Mouse (Mus musculus): ENCODE measurements around the gene Bach1.
"Not testable (repeated sequence)": the region's sequence is repeated elsewhere in the genome, so short reads cannot be mapped to it uniquely, and the experiment has no call there.

Bach1 gene

GRCm38 (mm10) chr16:87680912-87681634 lies 17.7 kb upstream of the Bach1 start:
- DNase-seq (ENCODE audit: low read depth in 1 of 2, low spot score in 2 of 2) = no peak

GRCm38 (mm10) chr16:87681848-87682247 lies 16.9 kb upstream of the Bach1 start:
- DNase-seq (ENCODE audit: low read depth in 1 of 2, low spot score in 2 of 2) = no peak

- no peak for DNase-seq (ENCODE audit: low read depth in 1 of 2, low spot score in 2 of 2)
Observed at GRCm38 (mm10) chr16:87686458-87686857, 12.3 kb upstream of the Bach1 start.

GRCm38 (mm10) chr16:87687346-87687745 lies 11.4 kb upstream of the Bach1 start:
- no peak for DNase-seq (ENCODE audit: low read depth in 1 of 2, low spot score in 2 of 2)

GRCm38 (mm10) chr16:87688328-87688727 lies 10.4 kb upstream of the Bach1 start:
- DNase-seq (ENCODE audit: low read depth in 1 of 2, low spot score in 2 of 2) = not testable (repeated sequence)

GRCm38 (mm10) chr16:87688823-87689222 lies 9.9 kb upstream of the Bach1 start:
- peak; percentile 31 to 43 for DNase-seq (ENCODE audit: low read depth in 1 of 2, low spot score in 2 of 2)

GRCm38 (mm10) chr16:87689225-87689624 lies 9.5 kb upstream of the Bach1 start:
- no peak for DNase-seq (ENCODE audit: low read depth in 1 of 2, low spot score in 2 of 2)

GRCm38 (mm10) chr16:87690506-87690905 lies 8.2 kb upstream of the Bach1 start:
- DNase-seq (ENCODE audit: low read depth in 1 of 2, low spot score in 2 of 2) = no peak

- DNase-seq (ENCODE audit: low read depth in 1 of 2, low spot score in 2 of 2) = no peak
Observed at GRCm38 (mm10) chr16:87691102-87691501, 7.6 kb upstream of the Bach1 start.

GRCm38 (mm10) chr16:87692591-87692990 lies 6.2 kb upstream of the Bach1 start:
- DNase-seq (ENCODE audit: low read depth in 1 of 2, low spot score in 2 of 2) = no peak

GRCm38 (mm10) chr16:87697707-87698365 lies 909 bp upstream of the Bach1 start:
- no peak for DNase-seq (ENCODE audit: low read depth in 1 of 2, low spot score in 2 of 2)

GRCm38 (mm10) chr16:87699306-87699692 lies 554 bp downstream of the Bach1 start:
- DNase-seq (ENCODE audit: low read depth in 1 of 2, low spot score in 2 of 2) = peak in 1 of 2 experiments; percentile 38

GRCm38 (mm10) chr16:87699693-87700394 lies 1.1 kb downstream of the Bach1 start:
- DNase-seq (ENCODE audit: low read depth in 1 of 2, low spot score in 2 of 2) = peak; percentile 44 to 59

GRCm38 (mm10) chr16:87700395-87700765 lies 1.6 kb downstream of the Bach1 start:
- no peak for DNase-seq (ENCODE audit: low read depth in 1 of 2, low spot score in 2 of 2)

GRCm38 (mm10) chr16:87701891-87702290 lies 3.1 kb downstream of the Bach1 start:
- no peak for DNase-seq (ENCODE audit: low read depth in 1 of 2, low spot score in 2 of 2)

- no peak for DNase-seq (ENCODE audit: low read depth in 1 of 2, low spot score in 2 of 2)
Observed at GRCm38 (mm10) chr16:87702881-87703280, 4.1 kb downstream of the Bach1 start.

- no peak for DNase-seq (ENCODE audit: low read depth in 1 of 2, low spot score in 2 of 2)
Observed at GRCm38 (mm10) chr16:87704225-87704624, 5.5 kb downstream of the Bach1 start.

GRCm38 (mm10) chr16:87705892-87706589 lies 7.3 kb downstream of the Bach1 start:
- DNase-seq (ENCODE audit: low read depth in 1 of 2, low spot score in 2 of 2) = no peak

GRCm38 (mm10) chr16:87707335-87707734 lies 8.6 kb downstream of the Bach1 start:
- no peak for DNase-seq (ENCODE audit: low read depth in 1 of 2, low spot score in 2 of 2)

- DNase-seq (ENCODE audit: low read depth in 1 of 2, low spot score in 2 of 2) = no peak
Observed at GRCm38 (mm10) chr16:87708570-87708969, 9.8 kb downstream of the Bach1 start.

- DNase-seq (ENCODE audit: low read depth in 1 of 2, low spot score in 2 of 2) = no peak
Observed at GRCm38 (mm10) chr16:87709144-87709543, 10.4 kb downstream of the Bach1 start.

- no peak for DNase-seq (ENCODE audit: low read depth in 1 of 2, low spot score in 2 of 2)
Observed at GRCm38 (mm10) chr16:87709971-87710370, 11.2 kb downstream of the Bach1 start.

Measured in monocyte, adult 2 months (primary cell).